Mouse (Mus musculus): Measurements from ENCODE around the gene Fgl2. TPM values are rescaled to one million over a fixed set of nuclear protein-coding genes. Genes with fewer than 3 reads are reported as not detected.
"Not testable (repeated sequence)": the region's sequence is repeated elsewhere in the genome, so short reads cannot be mapped to it uniquely, and the experiment has no call there.

Fgl2 gene
- total RNA-seq (2021), result 10 to 100 TPM; 31.9 to 37.7 TPM

- DNase-seq (ENCODE audit: low spot score), result peak; percentile 57
- intact Hi-C loops (cut with DNase I), result loop anchor here (5.0 kb wide), 1 partner anchor 40 kb away; no protein-coding TSS in a partner anchor
Measured at GRCm38 (mm10) chr5:21372493-21373179, at the start of gene Fgl2. Gene Fgl2 (plus strand): TSS chr5:21372642.

- intact Hi-C loops (cut with DNase I), result loop anchor here (2.0 kb wide), 1 partner anchor 100 kb away; no protein-coding TSS in a partner anchor
- DNase-seq (ENCODE audit: low spot score), result no peak
Measured at GRCm38 (mm10) chr5:21326494-21326893, 45.9 kb upstream of the Fgl2 start.

DNA sequence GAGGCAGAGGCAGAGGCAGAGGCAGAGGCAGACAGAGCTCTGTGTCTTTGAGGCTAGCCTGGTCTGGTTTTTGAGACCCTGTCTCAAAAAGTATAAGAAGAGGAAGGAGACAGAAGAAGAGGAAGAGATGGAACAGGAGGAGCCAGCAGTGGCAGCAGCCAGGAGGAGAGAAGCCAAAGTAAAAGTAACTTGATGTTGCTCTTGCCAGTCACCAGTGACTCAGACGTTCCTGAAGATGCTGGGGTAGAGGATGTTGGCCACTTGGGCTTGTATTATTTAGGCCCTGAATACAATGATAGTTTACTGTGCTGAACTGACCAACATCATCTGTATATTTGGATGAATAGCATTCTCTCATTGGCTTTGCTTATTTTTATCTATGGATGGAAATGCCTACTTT is 43.9 kb upstream of the Fgl2 start:
- DNase-seq (ENCODE audit: low spot score), result no peak
- intact Hi-C loops (cut with DNase I), result loop anchor here (2.0 kb wide), 1 partner anchor 92 kb away; no protein-coding TSS in a partner anchor

- intact Hi-C loops (cut with DNase I), result loop anchor here (2.0 to 5.0 kb wide), 2 partner anchors 42 to 91 kb away; partner anchors contain the start of gene Fgl2
- DNase-seq (ENCODE audit: low spot score), result no peak
Measured at GRCm38 (mm10) chr5:21329672-21330665, 42.5 kb upstream of the Fgl2 start.

DNA sequence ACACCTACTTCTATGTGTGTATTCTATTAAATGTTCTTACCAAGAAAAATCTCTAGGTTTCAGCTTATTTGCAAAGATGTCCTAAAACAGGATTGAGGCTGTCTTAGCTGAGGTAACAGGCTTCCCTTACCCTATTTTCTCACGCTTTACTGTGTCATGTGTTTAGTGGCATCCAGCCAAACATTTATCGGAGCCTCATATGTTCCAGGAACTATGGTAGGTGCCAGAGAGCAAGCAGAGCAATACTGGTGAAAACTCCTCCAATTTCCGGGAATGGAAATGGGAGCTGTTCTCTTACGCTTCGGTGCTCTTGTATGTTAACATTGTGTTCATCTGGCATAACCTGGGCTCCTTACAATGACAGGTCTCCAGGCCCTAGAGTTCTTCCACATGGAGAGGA is 40.8 kb upstream of the Fgl2 start:
- intact Hi-C loops (cut with DNase I), result loop anchor here (5.0 kb wide), 1 partner anchor 41 kb away; the partner anchor contains the start of gene Fgl2
- DNase-seq (ENCODE audit: low spot score), result no peak

GRCm38 (mm10) chr5:21332119-21332518 is 40.3 kb upstream of the Fgl2 start:
- intact Hi-C loops (cut with DNase I), result loop anchor here (5.0 kb wide), 1 partner anchor 40 kb away; the partner anchor contains the start of gene Fgl2
- DNase-seq (ENCODE audit: low spot score), result no peak

DNA sequence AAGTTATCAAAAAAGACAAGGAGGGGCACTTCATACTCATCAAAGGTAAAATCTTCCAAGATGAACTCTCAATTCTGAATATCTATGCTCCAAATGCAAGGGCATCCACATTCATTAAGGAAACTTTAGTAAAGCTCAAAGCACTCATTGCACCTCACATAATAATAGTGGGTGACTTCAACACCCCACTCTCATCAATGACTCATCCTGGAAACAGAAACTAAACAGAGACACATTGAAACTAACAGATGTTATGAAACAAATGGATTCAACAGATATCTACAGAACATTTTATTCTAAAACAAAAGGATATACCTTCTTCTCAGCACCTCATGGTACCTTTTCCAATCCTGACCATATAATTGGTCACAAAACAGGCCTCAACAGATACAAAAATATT is 30.2 kb upstream of the Fgl2 start:
- DNase-seq (ENCODE audit: low spot score); intact Hi-C loops (cut with DNase I): not testable (repeated sequence)

- intact Hi-C loops (cut with DNase I), result no loop called here
- DNase-seq (ENCODE audit: low spot score), result peak; percentile 41
Measured at GRCm38 (mm10) chr5:21348366-21348765, 24.1 kb upstream of the Fgl2 start.

GRCm38 (mm10) chr5:21351678-21352077 is 20.8 kb upstream of the Fgl2 start:
- intact Hi-C loops (cut with DNase I), result no loop called here
- no peak for DNase-seq (ENCODE audit: low spot score)

- no peak for DNase-seq (ENCODE audit: low spot score)
- intact Hi-C loops (cut with DNase I), result no loop called here
Measured at GRCm38 (mm10) chr5:21358648-21359047, 13.8 kb upstream of the Fgl2 start.

GRCm38 (mm10) chr5:21363343-21363742 is 9.1 kb upstream of the Fgl2 start:
- no peak for DNase-seq (ENCODE audit: low spot score)
- intact Hi-C loops (cut with DNase I), result no loop called here

DNA sequence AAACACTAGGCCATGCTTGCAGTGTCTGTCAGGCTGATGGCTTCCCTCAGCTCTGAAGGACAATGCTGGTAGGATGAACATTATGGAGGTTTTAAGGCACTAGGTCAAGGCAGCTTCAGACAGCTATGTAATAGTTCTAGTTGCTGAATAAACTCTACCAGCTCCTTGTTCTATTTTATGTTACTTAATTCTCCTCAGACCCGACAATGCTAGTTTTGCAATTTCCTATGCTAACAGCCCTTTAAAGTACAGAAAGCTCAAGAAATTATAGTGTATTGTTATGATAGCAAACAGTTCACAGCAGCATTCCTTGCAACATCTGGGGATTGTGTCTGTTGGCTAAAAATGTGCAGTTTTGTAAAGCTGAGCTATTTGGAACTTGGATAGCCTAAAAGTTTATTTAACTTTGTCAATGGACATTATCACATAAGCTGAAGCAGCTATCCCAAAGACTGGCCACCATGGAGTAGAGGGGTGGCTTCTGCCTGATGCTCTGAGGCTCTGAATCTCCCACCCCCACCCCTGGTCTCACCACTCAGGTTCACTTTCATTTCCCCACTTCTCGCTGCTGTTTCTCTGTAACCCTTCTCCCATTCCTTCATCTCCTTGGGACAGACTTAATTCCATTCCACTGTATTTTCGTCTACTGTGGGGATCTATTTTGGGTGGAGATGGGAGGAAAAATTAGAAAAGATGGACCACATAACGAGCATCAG is 5.9 kb upstream of the Fgl2 start:
- intact Hi-C loops (cut with DNase I), result no loop called here
- no peak for DNase-seq (ENCODE audit: low spot score)

DNA sequence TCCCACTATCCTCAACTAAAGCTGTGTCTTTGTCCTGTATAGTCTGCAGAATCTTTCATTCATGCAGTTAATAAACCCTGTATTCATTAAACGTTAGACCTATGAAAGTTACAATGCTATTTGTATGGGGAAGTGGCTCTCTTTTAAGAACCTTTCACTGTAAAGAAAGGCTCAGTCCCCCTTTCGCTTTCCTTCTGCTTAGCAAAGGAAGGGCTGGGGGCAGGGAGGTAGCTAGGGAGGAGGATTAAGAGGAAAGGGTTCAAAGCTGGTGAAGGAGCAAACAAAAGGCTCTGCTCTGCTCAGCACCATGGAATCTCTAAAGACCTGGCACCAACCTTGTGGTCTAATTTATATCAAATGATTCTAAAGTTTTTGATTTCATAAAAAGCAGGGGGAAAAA is 4.9 kb upstream of the Fgl2 start:
- intact Hi-C loops (cut with DNase I), result no loop called here
- no peak for DNase-seq (ENCODE audit: low spot score)

GRCm38 (mm10) chr5:21370218-21370947 is 2.1 kb upstream of the Fgl2 start:
- intact Hi-C loops (cut with DNase I), result loop anchor here (5.0 kb wide), 1 partner anchor 38 kb away; no protein-coding TSS in a partner anchor
- no peak for DNase-seq (ENCODE audit: low spot score)

GRCm38 (mm10) chr5:21371920-21372319 is 522 bp upstream of the Fgl2 start:
- no peak for DNase-seq (ENCODE audit: low spot score)
- intact Hi-C loops (cut with DNase I), result loop anchor here (5.0 kb wide), 1 partner anchor 40 kb away; no protein-coding TSS in a partner anchor

DNA sequence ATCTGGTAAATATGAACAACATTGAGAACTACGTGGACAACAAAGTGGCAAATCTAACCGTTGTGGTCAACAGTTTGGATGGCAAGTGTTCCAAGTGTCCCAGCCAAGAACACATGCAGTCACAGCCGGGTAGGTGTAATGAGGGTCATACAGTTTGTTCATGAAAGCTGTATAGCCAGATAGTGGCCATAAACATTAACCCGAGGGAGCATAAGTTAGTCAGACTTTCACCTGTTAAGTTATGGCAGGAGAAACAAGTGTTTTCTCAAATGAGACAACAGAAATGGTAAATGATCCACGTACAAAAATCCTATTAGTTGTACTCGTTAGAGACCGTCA is 707 bp downstream of the Fgl2 start:
- DNase-seq (ENCODE audit: low spot score), result no peak
- intact Hi-C loops (cut with DNase I), result loop anchor here (5.0 kb wide), 1 partner anchor 41 kb away; no protein-coding TSS in a partner anchor

DNA sequence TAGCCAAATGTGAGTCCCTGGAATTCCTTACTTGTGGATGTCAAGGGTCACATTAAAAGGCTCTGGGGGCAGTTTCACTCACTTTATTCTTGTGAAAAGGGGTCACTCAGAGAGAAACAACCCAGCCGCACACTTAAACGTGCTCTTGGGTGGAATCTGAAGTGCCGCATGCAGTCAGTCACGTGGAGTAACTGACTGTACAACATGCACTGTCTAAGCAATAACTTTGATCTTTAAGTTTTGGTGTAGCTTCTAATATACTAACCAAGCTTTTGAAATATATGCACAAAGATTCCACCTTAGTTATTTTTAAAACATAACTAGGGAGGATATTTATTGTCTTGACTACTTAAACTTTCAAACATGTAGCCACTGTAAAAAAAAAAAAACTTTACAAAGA is 4.5 kb downstream of the Fgl2 start:
- no peak for DNase-seq (ENCODE audit: low spot score)
- intact Hi-C loops (cut with DNase I), result no loop called here

GRCm38 (mm10) chr5:21378397-21378796 is 6.0 kb downstream of the Fgl2 start:
- intact Hi-C loops (cut with DNase I), result no loop called here
- DNase-seq (ENCODE audit: low spot score), result no peak

DNA sequence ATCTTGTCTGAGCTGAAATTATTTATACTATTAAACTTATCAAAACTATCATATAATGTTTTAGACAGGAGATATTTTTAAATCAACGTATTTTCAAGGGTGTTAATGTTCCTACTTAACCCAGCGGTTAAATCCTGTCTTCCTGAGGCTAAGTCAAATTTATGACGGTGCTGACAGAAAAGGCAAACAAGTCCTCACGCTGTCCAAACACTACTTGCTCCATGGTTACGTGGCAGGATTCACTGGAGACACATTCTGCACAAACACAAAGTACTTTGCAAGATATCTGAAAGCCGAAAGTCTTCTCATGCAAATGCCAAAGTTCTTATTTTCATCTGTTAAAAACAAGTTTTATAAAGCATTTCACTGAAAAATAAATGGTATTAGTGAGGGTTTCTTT is 9.5 kb downstream of the Fgl2 start:
- intact Hi-C loops (cut with DNase I), result no loop called here
- no peak for DNase-seq (ENCODE audit: low spot score)

Measured in heart, postnatal 25 days (tissue).